Mouse (Mus musculus): ENCODE measurements around the gene Nebl. TPM values are rescaled to one million over a fixed set of nuclear protein-coding genes. Genes with fewer than 3 reads are reported as not detected.

Gene Nebl
- polyA plus RNA-seq, 1 experiment from 2014 or later: 13.8 TPM

DNA sequence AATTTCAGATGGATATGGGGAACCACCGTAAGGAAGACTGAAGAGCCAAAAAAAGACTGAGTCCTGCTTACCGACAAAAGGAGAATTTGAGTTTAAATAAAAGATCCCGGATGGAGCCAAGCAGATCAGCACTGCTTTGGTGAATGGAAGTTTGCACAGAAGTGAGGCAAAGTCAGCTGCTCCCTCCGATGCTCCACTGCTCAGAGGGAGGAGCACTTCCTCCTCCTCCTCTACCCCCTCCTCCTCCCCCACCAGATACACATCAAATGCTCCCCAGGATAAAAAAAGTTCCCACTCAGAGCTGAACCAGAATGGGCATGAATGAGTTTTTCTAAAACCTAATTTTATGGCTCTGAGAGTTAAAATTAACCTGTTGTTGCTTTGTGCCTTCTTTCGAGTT, 73.1 kb downstream of the Nebl start:
- Histone ChIP-seq H3K4me3 (ENCODE audit: low read depth, low read length) (no peak overlapping the region), H3K4me2 (ENCODE audit: low read length) (no peak overlapping the region), H3K4me1 (ENCODE audit: control insufficient read depth, insufficient read depth, low read length) (no peaks in the 10 kb centered on the region), H3K9ac (ENCODE audit: low read depth, low read length) (no peak overlapping the region), H3K9me3 (replicated peaks; ENCODE audit: control insufficient read depth, low read length, poor library complexity, severe bottlenecking) (no peaks in the 10 kb centered on the region), H3K27me3 (ENCODE audit: control insufficient read depth, insufficient read depth, low read depth, low read length) (no peaks in the 10 kb centered on the region), H3K27ac (ENCODE audit: low read length) (no peak overlapping the region), H3K36me3 (ENCODE audit: control insufficient read depth, insufficient read depth, low read length) (no peaks in the 10 kb centered on the region)
- no peak for ATAC-seq
- WGBS: 56% methylated on average over 5 of the region's 5 CpGs

GRCm38 (mm10) chr2:17650147-17650834, 81.0 kb downstream of the Nebl start:
- WGBS: 64% methylated on average over 10 of the region's 10 CpGs
- Histone ChIP-seq H3K4me3 (ENCODE audit: low read depth, low read length) (no peak overlapping the region), H3K4me1 (ENCODE audit: control insufficient read depth, insufficient read depth, low read length) (no peaks in the 10 kb centered on the region), H3K36me3 (ENCODE audit: control insufficient read depth, insufficient read depth, low read length) (no peaks in the 10 kb centered on the region), H3K9me3 (replicated peaks; ENCODE audit: control insufficient read depth, low read length, poor library complexity, severe bottlenecking) (no peaks in the 10 kb centered on the region), H3K9ac (ENCODE audit: low read depth, low read length) (no peak overlapping the region), H3K27me3 (ENCODE audit: control insufficient read depth, insufficient read depth, low read depth, low read length) (no peaks in the 10 kb centered on the region), H3K4me2 (ENCODE audit: low read length) (no peak overlapping the region), H3K27ac (ENCODE audit: low read length) (no peak overlapping the region)
- no peak for ATAC-seq

DNA sequence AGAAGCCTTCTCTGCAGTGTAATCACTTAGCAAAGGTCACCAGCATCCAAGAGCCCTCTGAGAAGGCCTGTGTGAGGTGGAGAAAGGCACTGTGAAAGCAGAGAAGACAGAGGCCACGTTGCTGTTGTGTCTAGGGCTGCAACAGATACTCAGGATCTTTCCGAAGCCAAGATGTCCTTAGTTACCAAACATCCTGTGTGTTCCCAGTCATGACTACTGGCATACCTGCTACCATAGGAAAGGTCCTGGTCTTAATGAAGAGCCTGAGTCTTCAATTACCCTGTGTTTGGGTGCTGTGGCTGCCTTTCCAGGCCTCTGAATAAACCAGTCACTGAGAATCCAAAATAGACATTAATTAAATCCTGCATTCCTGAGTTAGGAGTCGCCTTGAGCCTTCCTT, 81.5 kb downstream of the Nebl start:
- Histone ChIP-seq H3K4me1 (ENCODE audit: control insufficient read depth, insufficient read depth, low read length) (0 out of 2 replicates have a peak, but pooled peaks cover 2% of the 10 kb centered on the region), H3K4me2 (ENCODE audit: low read length) (no peak overlapping the region), H3K36me3 (ENCODE audit: control insufficient read depth, insufficient read depth, low read length) (no peaks in the 10 kb centered on the region), H3K9ac (ENCODE audit: low read depth, low read length) (no peak overlapping the region), H3K9me3 (replicated peaks; ENCODE audit: control insufficient read depth, low read length, poor library complexity, severe bottlenecking) (no peaks in the 10 kb centered on the region), H3K27ac (ENCODE audit: low read length) (no peak overlapping the region), H3K4me3 (ENCODE audit: low read depth, low read length) (no peak overlapping the region), H3K27me3 (ENCODE audit: control insufficient read depth, insufficient read depth, low read depth, low read length) (no peaks in the 10 kb centered on the region)
- WGBS: 66% methylated on average over 3 of the region's 3 CpGs
- ATAC-seq: no peak

GRCm38 (mm10) chr2:17644282-17645262, 86.7 kb downstream of the Nebl start:
- Histone ChIP-seq H3K4me1 (ENCODE audit: control insufficient read depth, insufficient read depth, low read length) (0 out of 2 replicates have a peak, but pooled peaks cover 3% of the 10 kb centered on the region), H3K9ac (ENCODE audit: low read depth, low read length) (no peak overlapping the region), H3K4me3 (ENCODE audit: low read depth, low read length) (no peak overlapping the region), H3K36me3 (ENCODE audit: control insufficient read depth, insufficient read depth, low read length) (no peaks in the 10 kb centered on the region), H3K27ac (ENCODE audit: low read length) (no peak overlapping the region), H3K27me3 (ENCODE audit: control insufficient read depth, insufficient read depth, low read depth, low read length) (no peaks in the 10 kb centered on the region), H3K4me2 (ENCODE audit: low read length) (no peak overlapping the region), H3K9me3 (replicated peaks; ENCODE audit: control insufficient read depth, low read length, poor library complexity, severe bottlenecking) (no peaks in the 10 kb centered on the region)
- ATAC-seq: peak; percentile 73
- 33% methylated on average over 3 of the region's 3 CpGs for WGBS

DNA sequence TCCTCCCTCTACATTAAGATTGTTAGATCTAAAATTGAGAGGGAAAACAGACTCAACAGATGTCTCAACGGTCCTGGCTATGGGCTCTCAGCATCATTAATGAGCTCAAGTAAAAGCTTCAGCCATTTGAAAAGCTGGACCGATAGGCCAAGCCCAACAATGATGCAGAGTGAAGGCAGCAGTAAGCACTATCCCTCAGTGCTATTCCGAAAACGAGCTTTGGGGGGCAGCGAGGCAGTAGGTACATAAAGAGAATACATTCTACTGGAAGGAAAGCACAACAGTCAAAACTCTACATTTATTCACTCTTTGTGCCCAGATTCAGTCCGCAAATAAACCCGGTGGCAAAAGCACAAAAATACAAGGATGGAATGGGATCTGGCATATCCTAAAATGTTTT, 87.4 kb downstream of the Nebl start:
- no peak for ATAC-seq
- no peak overlapping the region for H3K27ac ChIP-seq (ENCODE audit: low read length)
- H3K4me1 ChIP-seq (ENCODE audit: control insufficient read depth, insufficient read depth, low read length): 0 out of 2 replicates have a peak, but pooled peaks cover 3% of the 10 kb centered on the region
- 49% methylated on average over 7 of the region's 7 CpGs for WGBS
- no peaks in the 10 kb centered on the region for H3K9me3 ChIP-seq (replicated peaks; ENCODE audit: control insufficient read depth, low read length, poor library complexity, severe bottlenecking)
- H3K4me3 ChIP-seq (ENCODE audit: low read depth, low read length): no peak overlapping the region
- H3K4me2 ChIP-seq (ENCODE audit: low read length): no peak overlapping the region
- H3K9ac ChIP-seq (ENCODE audit: low read depth, low read length): no peak overlapping the region
- no peaks in the 10 kb centered on the region for H3K27me3 ChIP-seq (ENCODE audit: control insufficient read depth, insufficient read depth, low read depth, low read length)
- H3K36me3 ChIP-seq (ENCODE audit: control insufficient read depth, insufficient read depth, low read length): no peaks in the 10 kb centered on the region

GRCm38 (mm10) chr2:17642770-17643169, 88.5 kb downstream of the Nebl start:
- 91% methylated on average over 7 of the region's 7 CpGs for WGBS
- Histone ChIP-seq H3K27ac (ENCODE audit: low read length) (no peak overlapping the region), H3K4me1 (ENCODE audit: control insufficient read depth, insufficient read depth, low read length) (0 out of 2 replicates have a peak, but pooled peaks cover 3% of the 10 kb centered on the region), H3K4me2 (ENCODE audit: low read length) (no peak overlapping the region), H3K9ac (ENCODE audit: low read depth, low read length) (no peak overlapping the region), H3K36me3 (ENCODE audit: control insufficient read depth, insufficient read depth, low read length) (no peaks in the 10 kb centered on the region), H3K9me3 (replicated peaks; ENCODE audit: control insufficient read depth, low read length, poor library complexity, severe bottlenecking) (no peaks in the 10 kb centered on the region), H3K27me3 (ENCODE audit: control insufficient read depth, insufficient read depth, low read depth, low read length) (no peaks in the 10 kb centered on the region), H3K4me3 (ENCODE audit: low read depth, low read length) (no peak overlapping the region)
- ATAC-seq: no peak

- no peak overlapping the region for H3K9ac ChIP-seq (ENCODE audit: low read depth, low read length)
- no peak overlapping the region for H3K27ac ChIP-seq (ENCODE audit: low read length)
- no peak overlapping the region for H3K4me2 ChIP-seq (ENCODE audit: low read length)
- WGBS: 64% methylated on average over 4 of the region's 4 CpGs
- H3K4me1 ChIP-seq (ENCODE audit: control insufficient read depth, insufficient read depth, low read length): 0 out of 2 replicates have a peak, but pooled peaks cover 3% of the 10 kb centered on the region
- no peaks in the 10 kb centered on the region for H3K36me3 ChIP-seq (ENCODE audit: control insufficient read depth, insufficient read depth, low read length)
- no peaks in the 10 kb centered on the region for H3K9me3 ChIP-seq (replicated peaks; ENCODE audit: control insufficient read depth, low read length, poor library complexity, severe bottlenecking)
- no peak for ATAC-seq
- H3K4me3 ChIP-seq (ENCODE audit: low read depth, low read length): no peak overlapping the region
- no peaks in the 10 kb centered on the region for H3K27me3 ChIP-seq (ENCODE audit: control insufficient read depth, insufficient read depth, low read depth, low read length)
Observed at GRCm38 (mm10) chr2:17640861-17641260, 90.4 kb downstream of the Nebl start.

DNA sequence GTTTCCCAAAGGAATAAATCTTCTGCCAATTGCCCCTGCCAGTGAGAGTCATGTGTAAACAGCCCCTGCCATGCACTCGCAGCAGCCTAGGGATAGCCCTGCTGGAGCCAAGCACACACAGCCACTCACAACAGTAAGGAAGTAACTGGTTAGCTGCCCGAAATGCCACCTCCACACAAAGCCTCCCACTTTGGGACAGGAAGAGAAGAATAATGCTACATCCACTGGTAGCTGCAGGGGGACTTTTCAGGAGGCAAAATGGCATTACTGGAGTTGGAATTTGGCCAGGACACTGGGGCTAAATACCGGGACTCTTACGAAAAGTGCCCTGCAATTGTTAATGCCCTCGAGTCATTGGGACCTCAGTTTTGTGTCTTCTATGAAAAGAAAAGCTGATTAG, 92.6 kb downstream of the Nebl start:
- Histone ChIP-seq H3K36me3 (ENCODE audit: control insufficient read depth, insufficient read depth, low read length) (no peaks in the 10 kb centered on the region), H3K4me1 (ENCODE audit: control insufficient read depth, insufficient read depth, low read length) (no peaks in the 10 kb centered on the region), H3K9me3 (replicated peaks; ENCODE audit: control insufficient read depth, low read length, poor library complexity, severe bottlenecking) (no peaks in the 10 kb centered on the region), H3K27ac (ENCODE audit: low read length) (no peak overlapping the region), H3K4me3 (ENCODE audit: low read depth, low read length) (no peak overlapping the region), H3K4me2 (ENCODE audit: low read length) (peak overlapping the region; percentile 15; the same call in 1 of the 2 replicates), H3K27me3 (ENCODE audit: control insufficient read depth, insufficient read depth, low read depth, low read length) (no peaks in the 10 kb centered on the region), H3K9ac (ENCODE audit: low read depth, low read length) (no peak overlapping the region)
- WGBS: 8% methylated on average over 5 of the region's 5 CpGs
- ATAC-seq: peak; percentile 75

DNA sequence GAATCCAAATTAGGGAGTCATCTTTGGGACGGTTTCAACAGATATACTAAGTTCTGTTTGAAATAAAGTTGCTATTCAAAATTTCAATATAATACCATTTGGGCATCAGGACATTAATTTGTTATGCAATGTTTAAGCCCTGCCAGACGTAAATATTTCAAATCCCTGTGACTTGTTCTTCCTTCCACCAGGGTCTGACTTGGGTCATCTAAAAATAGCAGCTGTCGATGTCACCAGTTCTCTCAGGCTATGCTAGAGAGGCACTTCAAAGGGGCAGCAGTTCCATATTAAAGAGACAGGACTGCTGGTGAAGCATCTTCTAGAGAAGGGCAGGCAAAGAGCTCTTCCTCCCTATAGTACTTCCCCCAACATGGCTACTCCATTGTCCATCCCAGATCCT, 107.3 kb downstream of the Nebl start:
- Histone ChIP-seq H3K36me3 (ENCODE audit: control insufficient read depth, insufficient read depth, low read length) (no peaks in the 10 kb centered on the region), H3K9ac (ENCODE audit: low read depth, low read length) (no peak overlapping the region), H3K9me3 (replicated peaks; ENCODE audit: control insufficient read depth, low read length, poor library complexity, severe bottlenecking) (no peaks in the 10 kb centered on the region), H3K27ac (ENCODE audit: low read length) (no peak overlapping the region), H3K4me3 (ENCODE audit: low read depth, low read length) (no peak overlapping the region), H3K27me3 (ENCODE audit: control insufficient read depth, insufficient read depth, low read depth, low read length) (no peaks in the 10 kb centered on the region), H3K4me1 (ENCODE audit: control insufficient read depth, insufficient read depth, low read length) (no peaks in the 10 kb centered on the region), H3K4me2 (ENCODE audit: low read length) (no peak overlapping the region)
- no peak for ATAC-seq
- 64% methylated on average over 3 of the region's 3 CpGs for WGBS
